Mouse (Mus musculus): ENCODE measurements at regions not wholly inside any gene's neighbourhood (a gene's known extent, or its start where the extent isn't known, plus 50 kb on each side); places are given as distances from the start of the nearest gene placed in this dataset.

GRCm38 (mm10) chr9:102410666-102411065 is 56.2 kb upstream of the Ephb1 start:
- no peak overlapping the region for H3K4me3 ChIP-seq
- no peak overlapping the region for H3K9ac ChIP-seq
- H3K27me3 ChIP-seq (replicated peaks): no peaks in the 10 kb centered on the region
- WGBS: 91% methylated on average over 10 of the region's 10 CpGs
- no peaks in the 10 kb centered on the region for H3K4me1 ChIP-seq
- H3K27ac ChIP-seq: no peak overlapping the region
- no peaks in the 10 kb centered on the region for H3K36me3 ChIP-seq (replicated peaks)
- H3K9me3 ChIP-seq: no peaks in the 10 kb centered on the region
- no peak overlapping the region for H3K4me2 ChIP-seq
- ATAC-seq (replicated peaks): no peak

GRCm38 (mm10) chr9:102406017-102406416 is 51.5 kb upstream of the Ephb1 start:
- no peaks in the 10 kb centered on the region for H3K4me1 ChIP-seq
- no peak overlapping the region for H3K4me3 ChIP-seq
- H3K27me3 ChIP-seq (replicated peaks): no peaks in the 10 kb centered on the region
- no peak overlapping the region for H3K4me2 ChIP-seq
- H3K9me3 ChIP-seq: no peaks in the 10 kb centered on the region
- no peak for ATAC-seq (replicated peaks)
- H3K36me3 ChIP-seq (replicated peaks): no peaks in the 10 kb centered on the region
- no peak overlapping the region for H3K9ac ChIP-seq
- H3K27ac ChIP-seq: no peak overlapping the region
- 44% methylated on average over 8 of the region's 8 CpGs for WGBS
